Mouse (Mus musculus): ENCODE results near the gene Psg27. TPM values are rescaled to one million over a fixed set of nuclear protein-coding genes. Genes with fewer than 3 reads are reported as not detected.
"Not testable (repeated sequence)": the region's sequence is repeated elsewhere in the genome, so short reads cannot be mapped to it uniquely, and the experiment has no call there.

The Psg27 gene
- polyA plus RNA-seq (2012; rRNA removed) = 0.05 TPM in 1 of 2 replicates, not detected in the other

GRCm38 (mm10) chr7:18567205-18567604, at the start of gene Psg27:
Psg27 (minus strand) TSS chr7:18567305.
- Histone ChIP-seq H3K27ac (ENCODE audit: insufficient read depth, low read length) (no peak within 1 kb of the TSS), H3K4me3 (replicated peaks; ENCODE audit: insufficient read depth, low read depth, low read length) (no peak within 1 kb of the TSS), H3K27me3 (ENCODE audit: control insufficient read depth, insufficient read depth, low read length) (no peaks in the 10 kb centered on the region), H3K4me1 (ENCODE audit: control insufficient read depth, insufficient read depth, low read length) (no peaks in the 10 kb centered on the region)
- 85% methylated on average over 3 of the region's 3 CpGs for WGBS
- TF ChIP-seq CTCF (IDR thresholded peaks at IDR 0.05; ENCODE audit: borderline replicate concordance, insufficient read depth, low read depth, low read length) = no peak
- TF ChIP-seq POLR2A (IDR thresholded peaks at IDR 0.05; ENCODE audit: borderline replicate concordance, insufficient read depth, low read length) = no peak
- DNase-seq = no peak

GRCm38 (mm10) chr7:18616401-18616800, 49.3 kb upstream of the Psg27 start, which contains the start of gene Psg23:
Psg23 (minus strand) TSS chr7:18616501.
- 42% methylated on average over 2 of the region's 2 CpGs for WGBS
- DNase-seq; H3K4me3 ChIP-seq (replicated peaks; ENCODE audit: insufficient read depth, low read depth, low read length); H3K27me3 ChIP-seq (ENCODE audit: control insufficient read depth, insufficient read depth, low read length); H3K4me1 ChIP-seq (ENCODE audit: control insufficient read depth, insufficient read depth, low read length); H3K27ac ChIP-seq (ENCODE audit: insufficient read depth, low read length): not testable (repeated sequence)

GRCm38 (mm10) chr7:18559850-18560249, 7.3 kb downstream of the Psg27 start:
- no peak overlapping the region for H3K4me3 ChIP-seq (replicated peaks; ENCODE audit: insufficient read depth, low read depth, low read length)

GRCm38 (mm10) chr7:18555751-18556150, 11.4 kb downstream of the Psg27 start:
- not testable (repeated sequence) for H3K27ac ChIP-seq (ENCODE audit: insufficient read depth, low read length); H3K27me3 ChIP-seq (ENCODE audit: control insufficient read depth, insufficient read depth, low read length); DNase-seq; H3K4me3 ChIP-seq (replicated peaks; ENCODE audit: insufficient read depth, low read depth, low read length); H3K4me1 ChIP-seq (ENCODE audit: control insufficient read depth, insufficient read depth, low read length)
- 71% methylated on average over 3 of the region's 3 CpGs for WGBS

More at GRCm38 (mm10) chr7:18559850-18560249, 7.3 kb downstream of the Psg27 start:
- Histone ChIP-seq H3K27me3 (ENCODE audit: control insufficient read depth, insufficient read depth, low read length) (no peaks in the 10 kb centered on the region), H3K27ac (ENCODE audit: insufficient read depth, low read length) (no peak overlapping the region), H3K4me1 (ENCODE audit: control insufficient read depth, insufficient read depth, low read length) (no peaks in the 10 kb centered on the region)
- TF ChIP-seq POLR2A (IDR thresholded peaks at IDR 0.05; ENCODE audit: borderline replicate concordance, insufficient read depth, low read length) (no peak), CTCF (IDR thresholded peaks at IDR 0.05; ENCODE audit: borderline replicate concordance, insufficient read depth, low read depth, low read length) (no peak)
- no peak for DNase-seq

- H3K27me3 ChIP-seq (ENCODE audit: control insufficient read depth, insufficient read depth, low read length) = no peaks in the 10 kb centered on the region
- DNase-seq = no peak
- TF ChIP-seq POLR2A (IDR thresholded peaks at IDR 0.05; ENCODE audit: borderline replicate concordance, insufficient read depth, low read length) = no peak
- no peak for TF ChIP-seq CTCF (IDR thresholded peaks at IDR 0.05; ENCODE audit: borderline replicate concordance, insufficient read depth, low read depth, low read length)
- H3K27ac ChIP-seq (ENCODE audit: insufficient read depth, low read length) = no peak overlapping the region
- no peaks in the 10 kb centered on the region for H3K4me1 ChIP-seq (ENCODE audit: control insufficient read depth, insufficient read depth, low read length)
- 60% methylated on average over 3 of the region's 3 CpGs for WGBS
- H3K4me3 ChIP-seq (replicated peaks; ENCODE audit: insufficient read depth, low read depth, low read length) = no peak overlapping the region
These were observed 33.7 kb downstream of the Psg27 start for GRCm38 (mm10) chr7:18533420-18533819.

- H3K27ac ChIP-seq (ENCODE audit: insufficient read depth, low read length) = no peak within 1 kb of the TSS
- TF ChIP-seq CTCF (IDR thresholded peaks at IDR 0.05; ENCODE audit: borderline replicate concordance, insufficient read depth, low read depth, low read length) = no peak
- TF ChIP-seq POLR2A (IDR thresholded peaks at IDR 0.05; ENCODE audit: borderline replicate concordance, insufficient read depth, low read length) = no peak
- no peak within 1 kb of the TSS for H3K4me3 ChIP-seq (replicated peaks; ENCODE audit: insufficient read depth, low read depth, low read length)
- H3K4me1 ChIP-seq (ENCODE audit: control insufficient read depth, insufficient read depth, low read length) = no peaks in the 10 kb centered on the region
- H3K27me3 ChIP-seq (ENCODE audit: control insufficient read depth, insufficient read depth, low read length) = no peaks in the 10 kb centered on the region
- 88% methylated on average over 1 of the region's 1 CpGs for WGBS
- no peak for DNase-seq
These were observed 34.9 kb downstream of the Psg27 start, which contains the start of gene Psg25 for GRCm38 (mm10) chr7:18532169-18532568. Psg25 (minus strand) TSS chr7:18532269.

GRCm38 (mm10) chr7:18524668-18525067, 42.4 kb downstream of the Psg27 start:
- Histone ChIP-seq H3K27me3 (ENCODE audit: control insufficient read depth, insufficient read depth, low read length) (no peaks in the 10 kb centered on the region), H3K4me1 (ENCODE audit: control insufficient read depth, insufficient read depth, low read length) (no peaks in the 10 kb centered on the region), H3K4me3 (replicated peaks; ENCODE audit: insufficient read depth, low read depth, low read length) (no peak overlapping the region), H3K27ac (ENCODE audit: insufficient read depth, low read length) (no peak overlapping the region)
- WGBS = 90% methylated on average over 8 of the region's 8 CpGs
- DNase-seq = no peak
- TF ChIP-seq CTCF (IDR thresholded peaks at IDR 0.05; ENCODE audit: borderline replicate concordance, insufficient read depth, low read depth, low read length) (no peak), POLR2A (IDR thresholded peaks at IDR 0.05; ENCODE audit: borderline replicate concordance, insufficient read depth, low read length) (no peak)

GRCm38 (mm10) chr7:18512848-18513247, 54.3 kb downstream of the Psg27 start:
- DNase-seq; H3K27me3 ChIP-seq (ENCODE audit: control insufficient read depth, insufficient read depth, low read length); H3K27ac ChIP-seq (ENCODE audit: insufficient read depth, low read length); H3K4me3 ChIP-seq (replicated peaks; ENCODE audit: insufficient read depth, low read depth, low read length); H3K4me1 ChIP-seq (ENCODE audit: control insufficient read depth, insufficient read depth, low read length): not testable (repeated sequence)

GRCm38 (mm10) chr7:18512417-18512816, 54.7 kb downstream of the Psg27 start:
- 41% methylated on average over 2 of the region's 2 CpGs for WGBS
- not testable (repeated sequence) for DNase-seq; H3K4me3 ChIP-seq (replicated peaks; ENCODE audit: insufficient read depth, low read depth, low read length); H3K27me3 ChIP-seq (ENCODE audit: control insufficient read depth, insufficient read depth, low read length); H3K4me1 ChIP-seq (ENCODE audit: control insufficient read depth, insufficient read depth, low read length); H3K27ac ChIP-seq (ENCODE audit: insufficient read depth, low read length)

Measured in cerebellum, adult 2 months (tissue).